Mouse (Mus musculus) bone marrow macrophage, adult 2 months (primary cell): ENCODE measurements at regions not wholly inside any gene's neighbourhood (a gene's known extent, or its start where the extent isn't known, plus 50 kb on each side); places are given as distances from the start of the nearest gene placed in this dataset.

Source experiments
- CTCF ChIP-seq: IDR thresholded peaks from 2 replicates; pipeline ENCODE4 v1.5.1; 2012; ENCODE audit warnings: low read depth, mild to moderate bottlenecking, low read length, moderate library complexity
- POLR2A ChIP-seq: IDR thresholded peaks from 2 replicates; pipeline ENCODE4 v1.6.1; 2012; ENCODE audit warnings: mild to moderate bottlenecking, low read depth, low read length, borderline replicate concordance

GRCm38 (mm10) chr7:95739779-95740178 lies 431.3 kb upstream of the Tenm4 start:
- TF ChIP-seq CTCF (no peak), POLR2A (no peak)
